Mouse (Mus musculus) MEL (cell line): ENCODE results near the gene Gm20388. TPM values are rescaled to one million over a fixed set of nuclear protein-coding genes. Genes with fewer than 3 reads are reported as not detected.
A peak's percentile ranks its signal among the peaks of the same experiment; 100 is the strongest.

ENCODE experiments used
- DNase-seq: peaks from one replicate; pipeline ENCODE4 v3.0.0; 2011; ENCODE audit warnings: low read depth, low spot score
- H3K27ac ChIP-seq: 2 replicates; pipeline ENCODE4 v1.5.1; 2012; ENCODE audit warnings: low read depth, mild to moderate bottlenecking, control low read depth, low read length, moderate library complexity; ENCODE audit not compliant: control insufficient read depth
- H3K27me3 ChIP-seq, 2 experiments: fragments of 150-350 bp in 1 of 2; sonication (generic) in 1 of 2; 2 replicates each; pipeline ENCODE4 v1.6.1; 2012; ENCODE audit warnings: low read length in 2 of 2, mild to moderate bottlenecking in 2 of 2, improper control_type of control experiment in 1 of 2, moderate library complexity in 1 of 2; ENCODE audit not compliant: insufficient read depth in 2 of 2, control insufficient read depth in 1 of 2
- H3K36me3 ChIP-seq, 2 experiments: 2 replicates each; pipeline ENCODE4 v1.6.1; 2012 to 2014; ENCODE audit warnings: low read length in 2 of 2, improper control_type of control experiment in 1 of 2, inconsistent platforms in 1 of 2, mild to moderate bottlenecking in 1 of 2; ENCODE audit not compliant: insufficient read depth in 2 of 2, control insufficient read depth in 1 of 2
- H3K4me1 ChIP-seq, 2 experiments: fragments of 150-350 bp in 1 of 2; sonication (generic) in 1 of 2; 2 replicates each; pipeline ENCODE4 v1.6.1; 2012; ENCODE audit warnings: low read length in 2 of 2, improper control_type of control experiment in 1 of 2, mild to moderate bottlenecking in 1 of 2; ENCODE audit not compliant: insufficient read depth in 2 of 2, control insufficient read depth in 1 of 2
- H3K4me3 ChIP-seq, 2 experiments: fragments of 150-350 bp in 1 of 2; sonication (generic) in 1 of 2; 2 replicates each; pipeline ENCODE4 v1.5.1; 2012; ENCODE audit warnings: low read depth in 2 of 2, low read length in 2 of 2, mild to moderate bottlenecking in 2 of 2, moderate library complexity in 2 of 2, control low read depth in 1 of 2, improper control_type of control experiment in 1 of 2; ENCODE audit not compliant: control insufficient read depth in 1 of 2, insufficient read depth in 1 of 2
- H3K79me2 ChIP-seq: 2 replicates; pipeline ENCODE4 v1.6.1; 2012; ENCODE audit warnings: mild to moderate bottlenecking, low read length, moderate library complexity; ENCODE audit not compliant: control insufficient read depth, poor library complexity, insufficient read depth
- H3K9ac ChIP-seq: 2 replicates; pipeline ENCODE4 v1.6.1; 2012; ENCODE audit warnings: low read depth, mild to moderate bottlenecking, control low read depth, low read length, moderate library complexity; ENCODE audit not compliant: control insufficient read depth, poor library complexity, severe bottlenecking
- H3K9me3 ChIP-seq: fragments of 150-350 bp; sonication (generic); replicated peaks from 2 replicates; pipeline ENCODE4 v1.6.1; 2012; ENCODE audit warnings: mild to moderate bottlenecking, low read length, improper control_type of control experiment, moderate library complexity; ENCODE audit not compliant: insufficient read depth
- CHD1 ChIP-seq: IDR thresholded peaks from 2 replicates; pipeline ENCODE4 v1.6.1; 2012; ENCODE audit warnings: low read depth, mild to moderate bottlenecking, inconsistent platforms, low read length, improper control_type of control experiment
- CTCF ChIP-seq, 3 experiments: IDR thresholded peaks in 2 of 3; conservative IDR thresholded peaks in 1 of 3; 2 replicates each; pipeline ENCODE4 v1.5.1; 2011 to 2012; ENCODE audit warnings: low read length in 3 of 3, low read depth in 2 of 3, mild to moderate bottlenecking in 2 of 3, improper control_type of control experiment in 1 of 3, inconsistent platforms in 1 of 3, mixed read lengths in 1 of 3, moderate library complexity in 1 of 3; ENCODE audit not compliant: control insufficient read depth in 1 of 3, insufficient read depth in 1 of 3, poor library complexity in 1 of 3, severe bottlenecking in 1 of 3
- E2F4 ChIP-seq: IDR thresholded peaks from 2 replicates; pipeline ENCODE4 v1.6.1; 2011; ENCODE audit warnings: low read depth, low read length, improper control_type of control experiment, borderline replicate concordance
- ELF1 ChIP-seq: IDR thresholded peaks from 2 replicates; pipeline ENCODE4 v1.6.1; 2014; ENCODE audit warnings: low read depth, mild to moderate bottlenecking, inconsistent platforms, low read length, improper control_type of control experiment, moderate library complexity
- GATA1 ChIP-seq: IDR thresholded peaks from 2 replicates; pipeline ENCODE4 v1.6.1; 2011; ENCODE audit warnings: low read depth, low read length, improper control_type of control experiment
- HCFC1 ChIP-seq: IDR thresholded peaks from 2 replicates; pipeline ENCODE4 v1.6.1; 2012; ENCODE audit warnings: low read depth, mild to moderate bottlenecking, inconsistent platforms, low read length, improper control_type of control experiment, moderate library complexity
- KAT2A ChIP-seq: conservative IDR thresholded peaks from 2 replicates; pipeline ENCODE4 v1.6.1; 2012; ENCODE audit warnings: low read depth, low read length, improper control_type of control experiment, inconsistent platforms
- MAX ChIP-seq: IDR thresholded peaks from 2 replicates; pipeline ENCODE4 v1.6.1; 2011; ENCODE audit warnings: low read length, improper control_type of control experiment
- MXI1 ChIP-seq: IDR thresholded peaks from 2 replicates; pipeline ENCODE4 v1.6.1; 2011; ENCODE audit warnings: mild to moderate bottlenecking, low read depth, low read length, improper control_type of control experiment
- MYC ChIP-seq: IDR thresholded peaks from 2 replicates; pipeline ENCODE4 v1.6.1; 2011; ENCODE audit warnings: low read depth, mild to moderate bottlenecking, low read length, improper control_type of control experiment, moderate library complexity
- NELFE ChIP-seq: IDR thresholded peaks from 2 replicates; pipeline ENCODE4 v1.6.1; 2011; ENCODE audit warnings: low read depth, low read length, improper control_type of control experiment
- POLR2AphosphoS2 ChIP-seq: IDR thresholded peaks from 2 replicates; pipeline ENCODE4 v1.6.1; 2011; ENCODE audit warnings: low read length, improper control_type of control experiment
- RAD21 ChIP-seq: IDR thresholded peaks from 2 replicates; pipeline ENCODE4 v1.6.1; 2011; ENCODE audit warnings: mild to moderate bottlenecking, low read depth, low read length, improper control_type of control experiment
- SIN3A ChIP-seq: IDR thresholded peaks from 2 replicates; pipeline ENCODE4 v1.6.1; 2012; ENCODE audit warnings: low read length, improper control_type of control experiment, inconsistent platforms
- TBP ChIP-seq: IDR thresholded peaks from 2 replicates; pipeline ENCODE4 v1.8.0; 2011; ENCODE audit warnings: low read depth, low read length, improper control_type of control experiment
- UBTF ChIP-seq: IDR thresholded peaks from 2 replicates; pipeline ENCODE4 v1.6.1; 2012; ENCODE audit warnings: low read depth, mild to moderate bottlenecking, inconsistent platforms, low read length, improper control_type of control experiment, moderate library complexity, borderline replicate concordance; ENCODE audit not compliant: insufficient read depth
- USF2 ChIP-seq, 2 experiments: IDR thresholded peaks; 2 replicates each; pipeline ENCODE4 v1.6.1; 2011 to 2012; ENCODE audit warnings: improper control_type of control experiment in 2 of 2, low read length in 2 of 2, borderline replicate concordance in 1 of 2, inconsistent platforms in 1 of 2, low read depth in 1 of 2, mild to moderate bottlenecking in 1 of 2; ENCODE audit not compliant: insufficient read depth in 1 of 2
- ZC3H11A ChIP-seq: IDR thresholded peaks from 2 replicates; pipeline ENCODE4 v1.6.1; 2012; ENCODE audit warnings: low read depth, mild to moderate bottlenecking, inconsistent platforms, low read length, improper control_type of control experiment
- ZKSCAN1 ChIP-seq: IDR thresholded peaks from 2 replicates; pipeline ENCODE4 v1.6.1; 2012; ENCODE audit warnings: low read depth, mild to moderate bottlenecking, inconsistent platforms, low read length, improper control_type of control experiment, moderate library complexity
- ZMIZ1 ChIP-seq: IDR thresholded peaks from 2 replicates; pipeline ENCODE4 v1.6.1; 2012; ENCODE audit warnings: low read depth, mild to moderate bottlenecking, inconsistent platforms, low read length, improper control_type of control experiment, moderate library complexity
- polyA plus RNA-seq, 2 experiments: library from polyadenylated mRNA; stranded (reverse) in 1 of 2; unstranded in 1 of 2; fragments of >175 nt in 1 of 2; fragments of >200 nt in 1 of 2; gene quantifications; 2 replicates each; pipeline versions ENCODE4 v1.2.1 to v1.2.4; 2012; ENCODE audit warnings: low replicate concordance in 2 of 2, low read depth in 1 of 2; ENCODE audit not compliant: insufficient read length in 2 of 2, insufficient read depth in 1 of 2, missing spikeins in 1 of 2
- total RNA-seq: library from RNA; depleted of rRNA; stranded (reverse); fragments of 300-350 nt; gene quantifications from 2 replicates; pipeline ENCODE4 v1.2.3, GENCODE M21; 2012

Gm20388 gene
- total and polyA plus RNA-seq, 3 experiments = 11.1 to 17.8 TPM; not detected in 1

DNA sequence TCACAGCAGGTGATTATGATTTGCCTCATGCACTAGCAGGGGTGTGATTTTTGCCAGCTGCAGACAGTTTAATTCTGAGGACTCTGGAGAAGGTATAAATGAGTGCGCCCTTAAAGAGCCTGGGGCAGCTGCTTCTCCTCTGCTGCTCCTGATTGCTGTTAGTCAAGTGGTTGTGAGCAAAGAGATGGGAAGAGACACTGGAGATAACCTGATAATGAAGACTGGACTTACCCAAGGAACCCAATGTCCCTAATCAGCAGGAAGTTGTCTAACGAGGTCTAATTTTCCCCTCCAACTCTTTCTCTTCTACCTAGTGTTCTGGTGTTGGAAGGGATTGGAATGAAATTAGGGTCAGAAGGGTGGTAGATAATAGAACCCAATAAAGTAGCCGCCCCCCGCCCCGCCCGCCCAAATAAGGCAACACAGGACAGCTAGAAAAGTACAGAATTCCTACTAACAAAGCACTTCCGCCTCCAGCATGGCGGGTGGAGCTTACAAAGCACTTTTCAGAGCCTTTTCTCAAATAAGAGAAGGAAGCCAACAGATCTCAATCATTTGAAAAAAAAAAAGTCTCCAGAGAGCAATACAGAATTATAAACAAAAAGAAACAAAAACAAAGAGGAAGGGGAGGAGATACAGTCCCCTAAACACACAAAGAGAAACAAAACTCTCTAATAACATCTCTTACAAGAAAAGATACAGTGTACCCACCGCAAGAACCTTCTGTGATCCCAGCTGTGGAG, 3944.3 kb downstream of the Gm20388 start (continued):
- no peak for TF ChIP-seq ZMIZ1
- TF ChIP-seq NELFE = no peak
- peak; percentile 67; the same call in 1 of the 2 replicates for TF ChIP-seq ELF1
- no peak for TF ChIP-seq RAD21
- TF ChIP-seq SIN3A = peak; percentile 52; the same call in 1 of the 2 replicates
- no peak for TF ChIP-seq POLR2AphosphoS2
- no peak for TF ChIP-seq MYC
- TF ChIP-seq KAT2A = no peak
- no peak for TF ChIP-seq E2F4
- no peak for TF ChIP-seq HCFC1
- TF ChIP-seq ZC3H11A = no peak
- TF ChIP-seq MAX = no peak
- 0 out of 2 replicates have a peak, but pooled peaks have one; percentile 4 for TF ChIP-seq TBP
- TF ChIP-seq GATA1 = peak; percentile 67

- Histone ChIP-seq H3K27me3 (no peaks in the 10 kb centered on the region), H3K4me3 (peak overlapping the region in 1 of 2 experiments; percentile 94; a peak in 2 of 4 replicates), H3K27ac (no peak overlapping the region), H3K9ac (no peak overlapping the region; the same call in 1 of the 2 replicates), H3K36me3 (peaks cover 0 to 37% of the 10 kb centered on the region in 2 experiments; a peak in 2 of 4 replicates), H3K79me2 (peaks cover 54% of the 10 kb centered on the region)
- no peak for DNase-seq
- no peak for TF ChIP-seq CHD1
- no peak for TF ChIP-seq MYC
- TF ChIP-seq UBTF = no peak
- TF ChIP-seq USF2 (IDR thresholded peaks at IDR 0.05; ENCODE audit: borderline replicate concordance in 1 of 2, insufficient read depth in 1 of 2, low read depth in 1 of 2, low read length in 2 of 2) = no peak
- no peak for TF ChIP-seq CTCF (IDR thresholded peaks at IDR 0.05 in 2 of 3, conservative IDR thresholded peaks at IDR 0.05 in 1 of 3; ENCODE audit: control insufficient read depth in 1 of 3, insufficient read depth in 1 of 3, low read depth in 2 of 3, low read length in 3 of 3, poor library complexity in 1 of 3, severe bottlenecking in 1 of 3)
- TF ChIP-seq ZKSCAN1 = no peak
- no peak for TF ChIP-seq MXI1
- TF ChIP-seq, all 39 proteins: peak for 0
- Histone ChIP-seq H3K9me3 (no peaks in the 10 kb centered on the region), H3K4me1 (peaks cover 10 to 32% of the 10 kb centered on the region in 2 experiments)
Measured at GRCm38 (mm10) chr8:123857361-123857760, 3946.7 kb downstream of the Gm20388 start.
